Mouse (Mus musculus) heart, adult 9 months (tissue): ENCODE results near the gene Suds3.

Experiments
- DNase-seq, 2 experiments: peaks; one replicate each; pipeline ENCODE4 v3.0.0; 2022; ENCODE audit warnings: low spot score in 2 of 2

The Suds3 gene

GRCm38 (mm10) chr5:117049940-117050339 lies 66.0 kb downstream of the Suds3 start:
- no peak for DNase-seq

DNA sequence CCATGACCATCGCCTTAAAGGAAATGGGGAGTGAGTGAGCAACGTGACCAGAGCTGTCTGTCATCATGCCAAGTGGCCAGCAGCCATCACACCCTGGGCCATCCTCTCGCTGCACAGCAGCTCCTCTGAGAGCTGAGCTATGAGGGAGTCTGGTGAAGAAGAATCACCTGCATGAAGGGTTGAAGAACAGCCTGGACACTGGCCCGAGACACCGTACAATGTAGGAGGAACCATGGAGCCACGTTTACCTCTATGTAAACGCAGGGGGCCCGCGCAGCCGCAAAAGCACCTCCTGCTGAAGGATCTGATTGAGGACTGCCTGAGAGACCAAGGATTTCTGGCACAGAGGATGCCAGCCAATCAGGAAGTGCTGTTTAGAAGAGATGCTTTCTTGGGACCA lies 70.8 kb downstream of the Suds3 start:
- DNase-seq = no peak

DNA sequence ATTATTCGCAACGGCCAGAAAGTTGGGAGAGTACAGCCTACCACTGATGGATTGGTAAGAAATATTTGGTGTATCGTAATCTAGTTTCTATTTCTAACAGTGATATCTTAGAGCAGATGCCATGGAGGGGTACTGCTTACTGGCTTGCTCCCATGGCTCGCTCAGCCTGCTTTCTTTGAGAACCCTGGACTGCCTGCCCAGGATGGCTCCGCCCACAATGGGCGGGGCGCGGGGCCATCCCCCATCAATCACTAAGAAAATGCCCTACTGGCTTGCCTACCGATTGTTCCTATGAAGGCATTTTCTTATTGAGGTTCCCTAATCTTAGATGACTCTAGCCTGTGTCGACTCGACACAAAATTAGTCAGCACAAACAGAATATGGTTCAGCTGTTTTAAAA lies 73.3 kb downstream of the Suds3 start:
- no peak for DNase-seq
